Mouse (Mus musculus): ENCODE data around the gene Olfr743. TPM values are rescaled to one million over a fixed set of nuclear protein-coding genes. Genes with fewer than 3 reads are reported as not detected.
"Not testable (repeated sequence)": the region's sequence is repeated elsewhere in the genome, so short reads cannot be mapped to it uniquely, and the experiment has no call there.

The Olfr743 gene
- polyA plus RNA-seq (2015; fragmentation: Nextera tagmentation; extraction: Ambion mirVana) = not detected in 2 replicates

DNA sequence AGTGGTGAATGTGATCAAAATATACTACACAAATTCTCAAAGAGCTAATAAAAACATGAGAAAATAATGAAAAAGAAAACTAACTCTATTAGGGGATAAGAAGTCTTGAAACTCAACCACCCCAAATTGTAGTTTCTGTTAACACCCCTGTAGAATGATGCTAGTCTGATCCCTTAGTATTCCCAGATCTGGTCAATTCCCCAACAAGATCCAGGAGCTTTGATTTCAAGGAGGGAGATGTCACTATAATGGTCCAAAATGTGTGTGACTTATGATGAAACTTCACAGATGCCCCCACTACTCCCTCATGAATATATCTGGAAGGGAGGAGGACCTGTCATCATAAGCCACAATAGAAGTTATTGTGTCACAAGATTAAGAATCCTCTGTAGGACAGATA is at the start of gene Olfr743:
Olfr743 (plus strand) TSS at position 301 of the 400 bp plus-strand sequence.
- no peak within 1 kb of the TSS for H3K27ac ChIP-seq (ENCODE audit: low read length)
- no peaks in the 10 kb centered on the region for H3K27me3 ChIP-seq (ENCODE audit: control insufficient read depth, insufficient read depth, low read length)
- no peak within 1 kb of the TSS for H3K4me2 ChIP-seq (ENCODE audit: low read depth, low read length)
- no peak within 1 kb of the TSS for H3K4me3 ChIP-seq (replicated peaks; ENCODE audit: low read length)
- H3K36me3 ChIP-seq (ENCODE audit: control insufficient read depth, insufficient read depth, low read length) = no peaks in the 10 kb centered on the region
- no peaks in the 10 kb centered on the region for H3K4me1 ChIP-seq (ENCODE audit: control insufficient read depth, insufficient read depth, low read length)
- no peaks in the 10 kb centered on the region for H3K9me3 ChIP-seq (replicated peaks; ENCODE audit: control insufficient read depth, low read length)
- H3K9ac ChIP-seq (ENCODE audit: low read length) = no peak within 1 kb of the TSS
- no peak for ATAC-seq (ENCODE audit: insufficient read depth, low FRiP score)

DNA sequence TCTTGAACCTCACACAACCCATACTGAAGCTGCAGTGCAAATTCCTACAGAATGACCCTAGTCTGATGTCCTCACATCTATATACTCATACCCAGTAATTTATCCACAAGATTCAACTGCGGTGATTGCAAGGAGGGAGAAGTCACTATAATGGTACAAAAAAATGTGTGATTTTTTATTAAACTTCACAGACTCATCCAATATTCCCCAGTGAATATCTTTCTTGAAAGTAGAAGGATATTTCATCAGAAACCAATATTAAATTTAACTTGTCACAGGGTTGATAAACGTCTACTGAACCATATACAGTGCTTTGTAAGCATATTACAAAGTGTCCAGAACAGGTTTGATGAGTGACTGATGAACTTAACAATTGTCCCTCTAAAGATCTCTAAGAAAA is 49.2 kb upstream of the Olfr743 start, which contains the start of gene Olfr741:
Olfr741 (plus strand) TSS at position 301 of the 400 bp plus-strand sequence.
- no peaks in the 10 kb centered on the region for H3K36me3 ChIP-seq (ENCODE audit: control insufficient read depth, insufficient read depth, low read length)
- no peaks in the 10 kb centered on the region for H3K4me1 ChIP-seq (ENCODE audit: control insufficient read depth, insufficient read depth, low read length)
- 69% methylated on average over 2 of the region's 2 CpGs for WGBS
- no peak within 1 kb of the TSS for H3K27ac ChIP-seq (ENCODE audit: low read length)
- ATAC-seq (ENCODE audit: insufficient read depth, low FRiP score) = no peak
- H3K4me2 ChIP-seq (ENCODE audit: low read depth, low read length) = no peak within 1 kb of the TSS
- H3K4me3 ChIP-seq (replicated peaks; ENCODE audit: low read length) = no peak within 1 kb of the TSS
- H3K9ac ChIP-seq (ENCODE audit: low read length) = no peak within 1 kb of the TSS
- H3K27me3 ChIP-seq (ENCODE audit: control insufficient read depth, insufficient read depth, low read length) = no peaks in the 10 kb centered on the region
- H3K9me3 ChIP-seq (replicated peaks; ENCODE audit: control insufficient read depth, low read length) = no peaks in the 10 kb centered on the region

DNA sequence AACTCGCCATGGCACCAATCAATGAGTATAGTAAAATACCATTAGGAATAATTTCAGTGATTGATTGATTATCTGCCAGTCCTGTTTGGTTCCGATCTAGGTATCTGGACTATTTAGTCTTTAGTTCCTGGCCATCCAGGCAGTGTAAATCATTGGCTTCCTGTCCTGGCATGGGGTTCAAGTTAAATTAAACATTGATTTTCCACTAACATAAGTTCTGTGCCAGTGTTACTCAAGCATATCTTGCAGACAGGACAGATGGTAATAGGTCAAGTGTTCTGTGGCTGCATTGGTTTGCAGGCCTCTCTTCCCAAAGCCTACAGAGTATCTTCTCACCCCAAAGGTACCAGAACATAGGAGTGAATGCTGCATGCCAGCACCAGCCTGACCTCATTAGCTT is 43.2 kb upstream of the Olfr743 start:
- no peaks in the 10 kb centered on the region for H3K36me3 ChIP-seq (ENCODE audit: control insufficient read depth, insufficient read depth, low read length)
- no peaks in the 10 kb centered on the region for H3K27me3 ChIP-seq (ENCODE audit: control insufficient read depth, insufficient read depth, low read length)
- no peak overlapping the region for H3K27ac ChIP-seq (ENCODE audit: low read length)
- no peak overlapping the region for H3K4me3 ChIP-seq (replicated peaks; ENCODE audit: low read length)
- H3K9ac ChIP-seq (ENCODE audit: low read length) = no peak overlapping the region
- ATAC-seq (ENCODE audit: insufficient read depth, low FRiP score) = no peak
- no peak overlapping the region for H3K4me2 ChIP-seq (ENCODE audit: low read depth, low read length)
- no peaks in the 10 kb centered on the region for H3K4me1 ChIP-seq (ENCODE audit: control insufficient read depth, insufficient read depth, low read length)
- H3K9me3 ChIP-seq (replicated peaks; ENCODE audit: control insufficient read depth, low read length) = no peaks in the 10 kb centered on the region
- WGBS = 53% methylated on average over 2 of the region's 2 CpGs

- Histone ChIP-seq H3K27ac (ENCODE audit: low read length) (no peak within 1 kb of the TSS), H3K27me3 (ENCODE audit: control insufficient read depth, insufficient read depth, low read length) (no peaks in the 10 kb centered on the region), H3K36me3 (ENCODE audit: control insufficient read depth, insufficient read depth, low read length) (no peaks in the 10 kb centered on the region), H3K4me1 (ENCODE audit: control insufficient read depth, insufficient read depth, low read length) (no peaks in the 10 kb centered on the region), H3K9ac (ENCODE audit: low read length) (no peak within 1 kb of the TSS), H3K4me2 (ENCODE audit: low read depth, low read length) (no peak within 1 kb of the TSS), H3K4me3 (replicated peaks; ENCODE audit: low read length) (no peak within 1 kb of the TSS), H3K9me3 (replicated peaks; ENCODE audit: control insufficient read depth, low read length) (no peaks in the 10 kb centered on the region)
- ATAC-seq (ENCODE audit: insufficient read depth, low FRiP score) = no peak
- 64% methylated on average over 2 of the region's 2 CpGs for WGBS
These were observed 18.3 kb upstream of the Olfr743 start, which contains the start of gene Olfr742 for GRCm38 (mm10) chr14:50503300-50503699. Gene Olfr742, plus strand, starts transcription at chr14:50503600.

- no peaks in the 10 kb centered on the region for H3K9me3 ChIP-seq (replicated peaks; ENCODE audit: control insufficient read depth, low read length)
- no peaks in the 10 kb centered on the region for H3K4me1 ChIP-seq (ENCODE audit: control insufficient read depth, insufficient read depth, low read length)
- WGBS = 95% methylated on average over 2 of the region's 2 CpGs
- no peak overlapping the region for H3K4me3 ChIP-seq (replicated peaks; ENCODE audit: low read length)
- no peak overlapping the region for H3K27ac ChIP-seq (ENCODE audit: low read length)
- no peaks in the 10 kb centered on the region for H3K36me3 ChIP-seq (ENCODE audit: control insufficient read depth, insufficient read depth, low read length)
- H3K27me3 ChIP-seq (ENCODE audit: control insufficient read depth, insufficient read depth, low read length) = no peaks in the 10 kb centered on the region
- H3K4me2 ChIP-seq (ENCODE audit: low read depth, low read length) = no peak overlapping the region
- no peak for ATAC-seq (ENCODE audit: insufficient read depth, low FRiP score)
- H3K9ac ChIP-seq (ENCODE audit: low read length) = no peak overlapping the region
These were observed 31.1 kb downstream of the Olfr743 start for GRCm38 (mm10) chr14:50552734-50553133.

- not testable (repeated sequence) for H3K27me3 ChIP-seq (ENCODE audit: control insufficient read depth, insufficient read depth, low read length); H3K4me3 ChIP-seq (replicated peaks; ENCODE audit: low read length); H3K27ac ChIP-seq (ENCODE audit: low read length); H3K4me1 ChIP-seq (ENCODE audit: control insufficient read depth, insufficient read depth, low read length); H3K4me2 ChIP-seq (ENCODE audit: low read depth, low read length); ATAC-seq (ENCODE audit: insufficient read depth, low FRiP score); H3K36me3 ChIP-seq (ENCODE audit: control insufficient read depth, insufficient read depth, low read length); H3K9ac ChIP-seq (ENCODE audit: low read length); H3K9me3 ChIP-seq (replicated peaks; ENCODE audit: control insufficient read depth, low read length)
- WGBS = 71% methylated on average over 1 of the region's 1 CpGs
These were observed 51.4 kb downstream of the Olfr743 start for GRCm38 (mm10) chr14:50573056-50573455.

Other genes with a start within 250 kb of the Olfr743 start
- gene Olfr732, start 237.6 kb upstream of the Olfr743 start, polyA plus RNA-seq (2015; fragmentation: Nextera tagmentation; extraction: Ambion mirVana) = not detected in 2 replicates
- gene Olfr733, start 220.3 kb upstream of the Olfr743 start, polyA plus RNA-seq (2015; fragmentation: Nextera tagmentation; extraction: Ambion mirVana) = not detected in 2 replicates
- gene Olfr734, start 195.1 kb upstream of the Olfr743 start, polyA plus RNA-seq (2015; fragmentation: Nextera tagmentation; extraction: Ambion mirVana) = not detected in 2 replicates
- gene Olfr735, start 173.0 kb upstream of the Olfr743 start, polyA plus RNA-seq (2015; fragmentation: Nextera tagmentation; extraction: Ambion mirVana) = not detected in 2 replicates
- gene Tlr11, start 163.9 kb upstream of the Olfr743 start, polyA plus RNA-seq (2015; fragmentation: Nextera tagmentation; extraction: Ambion mirVana) = not detected in 2 replicates
- gene Olfr736, start 140.7 kb upstream of the Olfr743 start, polyA plus RNA-seq (2015; fragmentation: Nextera tagmentation; extraction: Ambion mirVana) = not detected in 2 replicates
- not detected in 2 replicates for gene Olfr738, start 114.3 kb upstream of the Olfr743 start, polyA plus RNA-seq (2015; fragmentation: Nextera tagmentation; extraction: Ambion mirVana)
- not detected in 2 replicates for gene Olfr739, start 103.2 kb upstream of the Olfr743 start, polyA plus RNA-seq (2015; fragmentation: Nextera tagmentation; extraction: Ambion mirVana)
- not detected in 2 replicates for gene Olfr740, start 76.3 kb upstream of the Olfr743 start, polyA plus RNA-seq (2015; fragmentation: Nextera tagmentation; extraction: Ambion mirVana)
- not detected in 2 replicates for gene Olfr741, start 49.1 kb upstream of the Olfr743 start, polyA plus RNA-seq (2015; fragmentation: Nextera tagmentation; extraction: Ambion mirVana)
- gene Olfr742, start 18.2 kb upstream of the Olfr743 start, polyA plus RNA-seq (2015; fragmentation: Nextera tagmentation; extraction: Ambion mirVana) = not detected in 2 replicates
- not detected in 2 replicates for gene Olfr744, start 93.0 kb downstream of the Olfr743 start, polyA plus RNA-seq (2015; fragmentation: Nextera tagmentation; extraction: Ambion mirVana)
- not detected in 2 replicates for gene Olfr745, start 117.5 kb downstream of the Olfr743 start, polyA plus RNA-seq (2015; fragmentation: Nextera tagmentation; extraction: Ambion mirVana)
- gene Olfr746, start 125.2 kb downstream of the Olfr743 start, polyA plus RNA-seq (2015; fragmentation: Nextera tagmentation; extraction: Ambion mirVana) = not detected in 2 replicates
- gene Olfr747, start 171.4 kb downstream of the Olfr743 start, polyA plus RNA-seq (2015; fragmentation: Nextera tagmentation; extraction: Ambion mirVana) = not detected in 2 replicates
- gene Olfr748, start 185.5 kb downstream of the Olfr743 start, polyA plus RNA-seq (2015; fragmentation: Nextera tagmentation; extraction: Ambion mirVana) = not detected in 2 replicates
- gene Olfr749, start 223.3 kb downstream of the Olfr743 start, polyA plus RNA-seq (2015; fragmentation: Nextera tagmentation; extraction: Ambion mirVana) = not detected in 2 replicates

All from stomach, embryonic 16.5 days (tissue).